Mouse (Mus musculus) lung, postnatal 0 days (tissue): ENCODE measurements at regions not wholly inside any gene's neighbourhood (a gene's known extent, or its start where the extent isn't known, plus 50 kb on each side); places are given as distances from the start of the nearest gene placed in this dataset.

ENCODE experiments used
- CTCF ChIP-seq: IDR thresholded peaks from 2 replicates; pipeline ENCODE4 v1.5.1; 2016; ENCODE audit warnings: antibody characterized with exemption, mild to moderate bottlenecking
- EP300 ChIP-seq: IDR thresholded peaks from 2 replicates; pipeline ENCODE4 v1.6.1; 2016; ENCODE audit warnings: antibody characterized with exemption, mild to moderate bottlenecking, control low read depth

- TF ChIP-seq CTCF (no peak), EP300 (no peak)
These were observed 197.1 kb downstream of the Emx2 start for GRCm38 (mm10) chr19:59655321-59655720.
